Mouse (Mus musculus) stomach, postnatal 0 days (tissue): ENCODE measurements around the gene Gm12166. TPM values are rescaled to one million over a fixed set of nuclear protein-coding genes. Genes with fewer than 3 reads are reported as not detected.
A peak's percentile ranks its signal among the peaks of the same experiment; 100 is the strongest.

ENCODE experiments used
- ATAC-seq: fragments of 200-750 bp; cut with Nextera tagmentation; 2 replicates; pipeline ENCODE4 v1.8.0; 2017; ENCODE audit not compliant: low FRiP score, low TSS enrichment
- DNase-seq: peaks from one replicate; pipeline ENCODE4 v3.0.0-alpha.2; 2016; ENCODE audit warnings: low spot score
- H3K27ac ChIP-seq: fragments of 300-500 bp; sonication (generic); replicated peaks from 2 replicates; pipeline ENCODE4 v1.5.1; 2014; ENCODE audit warnings: mild to moderate bottlenecking, control low read depth
- H3K27me3 ChIP-seq: fragments of 300-500 bp; sonication (generic); 2 replicates; pipeline ENCODE4 v1.6.1; 2014; ENCODE audit warnings: low read length; ENCODE audit not compliant: control insufficient read depth, insufficient read depth
- H3K36me3 ChIP-seq: fragments of 300-500 bp; sonication (generic); 2 replicates; pipeline ENCODE4 v1.6.1; 2014; ENCODE audit warnings: low read length, mixed read lengths; ENCODE audit not compliant: control insufficient read depth, insufficient read depth
- H3K4me1 ChIP-seq: fragments of 300-500 bp; sonication (generic); replicated peaks from 2 replicates; pipeline ENCODE4 v1.6.1; 2014; ENCODE audit warnings: antibody characterized with exemption; ENCODE audit not compliant: control insufficient read depth, insufficient read depth
- H3K4me2 ChIP-seq: fragments of 300-500 bp; sonication (generic); replicated peaks from 2 replicates; pipeline ENCODE4 v1.6.1; 2014; ENCODE audit warnings: low read depth, mild to moderate bottlenecking, control low read depth, moderate library complexity
- H3K4me3 ChIP-seq: fragments of 300-500 bp; sonication (generic); 2 replicates; pipeline ENCODE4 v1.5.1; 2014; ENCODE audit warnings: low read depth, low read length, control low read depth
- H3K9ac ChIP-seq: fragments of 300-500 bp; sonication (generic); 2 replicates; pipeline ENCODE4 v1.6.1; 2014; ENCODE audit warnings: mild to moderate bottlenecking, low read length, control low read depth, mixed read lengths
- H3K9me3 ChIP-seq: fragments of 300-500 bp; sonication (generic); 2 replicates; pipeline ENCODE4 v1.6.1; 2016; ENCODE audit warnings: low read length; ENCODE audit not compliant: control insufficient read depth
- CTCF ChIP-seq: IDR thresholded peaks from 2 replicates; pipeline ENCODE4 v1.5.1; 2016; ENCODE audit warnings: antibody characterized with exemption, low read depth, mild to moderate bottlenecking, moderate library complexity
- EP300 ChIP-seq: optimal IDR thresholded peaks from 2 replicates; pipeline ENCODE3; 2016; ENCODE audit warnings: antibody characterized with exemption
- WGBS: fragments of 180-500 bp; shearing (Covaris S2); extraction: QIAGEN DNeasy Blood & Tissue Kit; methylation state at CpG from one replicate; pipeline ENCODE4 v1.1.7; 2014; 5-methylcytosine and 5-hydroxymethylcytosine counted together
- polyA plus RNA-seq: library from polyadenylated mRNA; unstranded; fragments of >200 nt; fragmentation: Nextera tagmentation; extraction: Ambion mirVana; gene quantifications from 2 replicates; pipeline ENCODE4 v1.2.1, GENCODE M21; 2015

Gm12166 gene
- polyA plus RNA-seq, 1 experiment from 2014 or later, result 7.0 TPM

- H3K36me3 ChIP-seq, result peaks cover 3% of the 10 kb centered on the region; the same call in 1 of the 2 replicates
- DNase-seq (no peak), ATAC-seq (no peak)
- 67% methylated on average over 5 of the region's 5 CpGs for WGBS
- H3K4me1 ChIP-seq, result no peaks in the 10 kb centered on the region; the same call in 1 of the 2 replicates
- no peak overlapping the region for H3K4me2 ChIP-seq
- H3K9ac ChIP-seq, result no peak overlapping the region
- no peaks in the 10 kb centered on the region for H3K27me3 ChIP-seq
- no peak overlapping the region for H3K4me3 ChIP-seq
- no peaks in the 10 kb centered on the region for H3K9me3 ChIP-seq
- H3K27ac ChIP-seq, result no peak overlapping the region
- TF ChIP-seq CTCF (no peak), EP300 (no peak)
Observed at GRCm38 (mm10) chr11:46060651-46061020, 8.5 kb upstream of the Gm12166 start.

- DNase-seq (no peak), ATAC-seq (no peak)
- 70% methylated on average over 8 of the region's 8 CpGs for WGBS
- Histone ChIP-seq H3K9me3 (no peaks in the 10 kb centered on the region), H3K36me3 (peaks cover 3% of the 10 kb centered on the region; the same call in 1 of the 2 replicates), H3K27ac (no peak overlapping the region), H3K4me1 (no peaks in the 10 kb centered on the region; the same call in 1 of the 2 replicates), H3K4me2 (no peak overlapping the region), H3K27me3 (no peaks in the 10 kb centered on the region), H3K4me3 (no peak overlapping the region), H3K9ac (no peak overlapping the region)
- TF ChIP-seq CTCF (peak; percentile 49), EP300 (no peak)
Observed at GRCm38 (mm10) chr11:46059887-46060650, 7.9 kb upstream of the Gm12166 start.

GRCm38 (mm10) chr11:46058916-46059315 is 6.8 kb upstream of the Gm12166 start:
- ATAC-seq (no peak), DNase-seq (no peak)
- H3K4me2 ChIP-seq, result no peak overlapping the region
- no peak overlapping the region for H3K27ac ChIP-seq
- no peak for TF ChIP-seq EP300
- no peak for TF ChIP-seq CTCF
- no peak overlapping the region for H3K4me3 ChIP-seq
- no peaks in the 10 kb centered on the region for H3K36me3 ChIP-seq
- no peak overlapping the region for H3K9ac ChIP-seq
- WGBS, result 84% methylated on average over 4 of the region's 4 CpGs
- H3K27me3 ChIP-seq, result no peaks in the 10 kb centered on the region
- no peaks in the 10 kb centered on the region for H3K9me3 ChIP-seq
- no peaks in the 10 kb centered on the region for H3K4me1 ChIP-seq

GRCm38 (mm10) chr11:46058011-46058410 is 5.9 kb upstream of the Gm12166 start:
- no peak for ATAC-seq
- H3K27ac ChIP-seq, result no peak overlapping the region

GRCm38 (mm10) chr11:46056770-46057411 is 4.8 kb upstream of the Gm12166 start:
- H3K27me3 ChIP-seq, result no peaks in the 10 kb centered on the region
- no peaks in the 10 kb centered on the region for H3K9me3 ChIP-seq
- peak; percentile 53; the same call in 1 of the 2 replicates for ATAC-seq
- H3K4me2 ChIP-seq, result peak overlapping the region; percentile 60
- WGBS, result 3% methylated on average over 25 of the region's 25 CpGs
- peak overlapping the region; percentile 94 for H3K27ac ChIP-seq
- H3K4me1 ChIP-seq, result no peaks in the 10 kb centered on the region
- DNase-seq, result no peak
- no peaks in the 10 kb centered on the region for H3K36me3 ChIP-seq
- peak overlapping the region; percentile 85 for H3K9ac ChIP-seq
- H3K4me3 ChIP-seq, result peak overlapping the region; percentile 62
- TF ChIP-seq EP300 (no peak), CTCF (no peak)

More at GRCm38 (mm10) chr11:46058011-46058410, 5.9 kb upstream of the Gm12166 start:
- Histone ChIP-seq H3K9me3 (no peaks in the 10 kb centered on the region), H3K4me3 (peak overlapping the region; percentile 62; the same call in 1 of the 2 replicates), H3K27me3 (no peaks in the 10 kb centered on the region), H3K4me2 (peak overlapping the region; percentile 60), H3K4me1 (no peaks in the 10 kb centered on the region), H3K9ac (no peak overlapping the region), H3K36me3 (no peaks in the 10 kb centered on the region)
- WGBS, result 27% methylated on average over 9 of the region's 9 CpGs
- no peak for TF ChIP-seq CTCF
- TF ChIP-seq EP300, result no peak
- DNase-seq, result no peak
